Mouse (Mus musculus) CH12.LX (cell line): ENCODE measurements at regions not wholly inside any gene's neighbourhood (a gene's known extent, or its start where the extent isn't known, plus 50 kb on each side); places are given as distances from the start of the nearest gene placed in this dataset.

ENCODE experiments used
- DNase-seq: peaks from one replicate; pipeline ENCODE4 v3.0.0-alpha.2; 2013; ENCODE audit errors: extremely low read depth
- H3K27ac ChIP-seq: 2 replicates; pipeline ENCODE4 v1.5.1; 2012; ENCODE audit warnings: low read depth, mild to moderate bottlenecking, control low read depth, moderate library complexity; ENCODE audit not compliant: insufficient read depth
- H3K27me3 ChIP-seq: replicated peaks from 2 replicates; pipeline ENCODE3; 2012; ENCODE audit warnings: inconsistent platforms
- H3K36me3 ChIP-seq, 2 experiments: replicated peaks in 1 of 2; 2 replicates each; pipeline versions ENCODE3 to v1.6.1; 2012; ENCODE audit warnings: inconsistent platforms in 1 of 2, low read length in 1 of 2, mild to moderate bottlenecking in 1 of 2, mixed read lengths in 1 of 2, moderate library complexity in 1 of 2; ENCODE audit not compliant: control insufficient read depth in 1 of 2, insufficient read depth in 1 of 2
- H3K4me1 ChIP-seq, 2 experiments: 2 replicates each; pipeline ENCODE4 v1.6.1; 2012; ENCODE audit warnings: inconsistent platforms in 1 of 2, moderate library complexity in 1 of 2; ENCODE audit not compliant: insufficient read depth in 2 of 2, control insufficient read depth in 1 of 2
- H3K4me2 ChIP-seq: 2 replicates; pipeline ENCODE4 v1.6.1; 2012; ENCODE audit warnings: low read depth, mild to moderate bottlenecking, control low read depth; ENCODE audit not compliant: poor library complexity, insufficient read depth, severe bottlenecking
- H3K4me3 ChIP-seq, 3 experiments: fragments of 150-350 bp in 1 of 3; sonication (generic) in 1 of 3; replicated peaks in 1 of 3; 2 replicates each; pipeline versions ENCODE3 to v1.5.1; 2011 to 2012; ENCODE audit warnings: low read depth in 2 of 3, low read length in 2 of 3, mild to moderate bottlenecking in 2 of 3, moderate library complexity in 2 of 3, control low read depth in 1 of 3, improper control_type of control experiment in 1 of 3, inconsistent platforms in 1 of 3, mixed read lengths in 1 of 3; ENCODE audit not compliant: poor library complexity in 1 of 3
- H3K79me2 ChIP-seq: replicated peaks from 2 replicates; pipeline ENCODE4 v1.6.1; 2012; ENCODE audit warnings: mild to moderate bottlenecking, moderate library complexity; ENCODE audit not compliant: control insufficient read depth, poor library complexity, insufficient read depth, severe bottlenecking; ENCODE audit errors: extremely low read depth
- H3K9ac ChIP-seq: 2 replicates; pipeline ENCODE4 v1.6.1; 2012; ENCODE audit warnings: low read depth, mild to moderate bottlenecking, control low read depth, moderate library complexity; ENCODE audit not compliant: insufficient read depth
- H3K9me3 ChIP-seq: replicated peaks from 2 replicates; pipeline ENCODE3; 2012; ENCODE audit warnings: low read length, inconsistent platforms, mixed read lengths
- BHLHE40 ChIP-seq: IDR thresholded peaks from 2 replicates; pipeline ENCODE4 v1.6.1; 2011; ENCODE audit warnings: mild to moderate bottlenecking, low read depth, low read length, improper control_type of control experiment
- CHD2 ChIP-seq: IDR thresholded peaks from 2 replicates; pipeline ENCODE4 v1.6.1; 2011; ENCODE audit warnings: low read length, improper control_type of control experiment
- ETS1 ChIP-seq: conservative IDR thresholded peaks from 2 replicates; pipeline ENCODE4 v1.6.1; 2012; ENCODE audit warnings: low read depth, mild to moderate bottlenecking, inconsistent platforms, low read length, improper control_type of control experiment, moderate library complexity
- GABPA ChIP-seq: IDR thresholded peaks from 2 replicates; pipeline ENCODE4 v1.6.1; 2012; ENCODE audit warnings: low read depth, low read length, improper control_type of control experiment, inconsistent platforms; ENCODE audit not compliant: insufficient replicate concordance
- JUN ChIP-seq: IDR thresholded peaks from 2 replicates; pipeline ENCODE4 v1.6.1; 2011; ENCODE audit warnings: low read depth, mild to moderate bottlenecking, low read length, improper control_type of control experiment, moderate library complexity; ENCODE audit not compliant: insufficient read depth
- KAT2A ChIP-seq: IDR thresholded peaks from 2 replicates; pipeline ENCODE4 v1.6.1; 2012; ENCODE audit warnings: low read length, improper control_type of control experiment, inconsistent platforms; ENCODE audit not compliant: insufficient replicate concordance
- MAFK ChIP-seq: IDR thresholded peaks from 2 replicates; pipeline ENCODE4 v1.6.1; 2011; ENCODE audit warnings: low read length, improper control_type of control experiment; ENCODE audit not compliant: insufficient replicate concordance
- MXI1 ChIP-seq: IDR thresholded peaks from 2 replicates; pipeline ENCODE4 v1.6.1; 2011; ENCODE audit warnings: mild to moderate bottlenecking, low read depth, low read length, improper control_type of control experiment
- MYC ChIP-seq: IDR thresholded peaks from 2 replicates; pipeline ENCODE4 v1.6.1; 2011; ENCODE audit warnings: low read depth, mild to moderate bottlenecking, improper control_type of control experiment, low read length
- NRF1 ChIP-seq: IDR thresholded peaks from 2 replicates; pipeline ENCODE4 v1.6.1; 2014; ENCODE audit warnings: low read depth, mild to moderate bottlenecking, inconsistent platforms, low read length, improper control_type of control experiment, moderate library complexity
- POLR2A ChIP-seq: IDR thresholded peaks from 2 replicates; pipeline ENCODE4 v1.6.1; 2011; ENCODE audit warnings: low read depth, mild to moderate bottlenecking, improper control_type of control experiment, low read length
- RAD21 ChIP-seq: IDR thresholded peaks from 2 replicates; pipeline ENCODE4 v1.6.1; 2011; ENCODE audit warnings: low read depth, mild to moderate bottlenecking, low read length, improper control_type of control experiment, moderate library complexity
- RCOR1 ChIP-seq: conservative IDR thresholded peaks from 2 replicates; pipeline ENCODE4 v1.6.1; 2012; ENCODE audit warnings: low read depth, mild to moderate bottlenecking, inconsistent platforms, low read length, improper control_type of control experiment
- SIN3A ChIP-seq: IDR thresholded peaks from 2 replicates; pipeline ENCODE4 v1.6.1; 2012; ENCODE audit warnings: low read length, improper control_type of control experiment, inconsistent platforms
- SMC3 ChIP-seq: IDR thresholded peaks from 2 replicates; pipeline ENCODE4 v1.6.1; 2011; ENCODE audit warnings: low read depth, low read length, improper control_type of control experiment
- USF1 ChIP-seq: IDR thresholded peaks from 2 replicates; pipeline ENCODE4 v1.6.1; 2014; ENCODE audit warnings: low read depth, mild to moderate bottlenecking, inconsistent platforms, low read length, improper control_type of control experiment
- ZC3H11A ChIP-seq: IDR thresholded peaks from 2 replicates; pipeline ENCODE4 v1.6.1; 2012; ENCODE audit warnings: low read depth, mild to moderate bottlenecking, inconsistent platforms, low read length, improper control_type of control experiment
- ZMIZ1 ChIP-seq: IDR thresholded peaks from 2 replicates; pipeline ENCODE4 v1.6.1; 2012; ENCODE audit warnings: low read depth, mild to moderate bottlenecking, inconsistent platforms, low read length, improper control_type of control experiment
- ZNF384 ChIP-seq: IDR thresholded peaks from 2 replicates; pipeline ENCODE4 v1.6.1; 2012; ENCODE audit warnings: low read depth, low read length, improper control_type of control experiment, inconsistent platforms
- dilution Hi-C: fragments of 300-500 bp; cut with MboI; formaldehyde crosslinking; loops from 2 replicates; pipeline ENCODE4 v1.14.3; 2020; ENCODE audit warnings: low sequenced_read_pairs; ENCODE audit not compliant: extremely low pct_unique_long_range_greater_than_20kb, extremely low pct_ligation_motif_present
- in situ Hi-C: fragments of 300-500 bp; cut with MboI; formaldehyde crosslinking; loops from 3 replicates; pipeline ENCODE4 v1.14.3; 2019; ENCODE audit warnings: low sequenced_read_pairs, low pct_ligation_motif_present, low pct_unique_long_range_greater_than_20kb, mixed read lengths

- no peak overlapping the region for H3K4me2 ChIP-seq
- in situ Hi-C loops (no loop called here), dilution Hi-C loops (no loop called here)
- TF ChIP-seq JUN (no peak), MXI1 (no peak), RAD21 (no peak), ZNF384 (no peak), ETS1 (no peak)
- H3K27me3 ChIP-seq = no peaks in the 10 kb centered on the region
- DNase-seq = no peak
- no peak overlapping the region for H3K9ac ChIP-seq
- no peak overlapping the region for H3K27ac ChIP-seq
- H3K4me3 ChIP-seq = no peak overlapping the region
- H3K36me3 ChIP-seq = no peaks in the 10 kb centered on the region
- no peaks in the 10 kb centered on the region for H3K79me2 ChIP-seq
- peaks cover 2 to 7% of the 10 kb centered on the region in 2 experiments; a peak in 2 of 4 replicates for H3K4me1 ChIP-seq
- peaks cover 9% of the 10 kb centered on the region for H3K9me3 ChIP-seq
These were observed 60.1 kb upstream of the Sorl1 start for GRCm38 (mm10) chr9:42184104-42184635.

GRCm38 (mm10) chr9:42183448-42183847 lies 59.4 kb upstream of the Sorl1 start:
- no peak for DNase-seq
- Histone ChIP-seq H3K4me3 (no peak overlapping the region), H3K4me1 (peaks cover 0 to 7% of the 10 kb centered on the region in 2 experiments; a peak in 2 of 4 replicates), H3K27me3 (no peaks in the 10 kb centered on the region), H3K4me2 (no peak overlapping the region)
- no peak for TF ChIP-seq POLR2A
- TF ChIP-seq MYC = no peak
- no peak for TF ChIP-seq NRF1
- no peak for TF ChIP-seq KAT2A
- no peak for TF ChIP-seq GABPA
- no peak for TF ChIP-seq MXI1
- TF ChIP-seq MAFK = no peak
- no peak for TF ChIP-seq USF1
- TF ChIP-seq CHD2 = no peak
- TF ChIP-seq BHLHE40 = no peak
- TF ChIP-seq ZC3H11A = no peak
- no peak for TF ChIP-seq ZMIZ1
- TF ChIP-seq JUN = no peak
- no peak for TF ChIP-seq SMC3
- no peak for TF ChIP-seq RCOR1
- TF ChIP-seq SIN3A = no peak
- TF ChIP-seq, all 38 proteins: peak for 0
- peaks cover 9% of the 10 kb centered on the region for H3K9me3 ChIP-seq
- no peak overlapping the region for H3K27ac ChIP-seq
- in situ Hi-C loops = no loop called here
- no peaks in the 10 kb centered on the region for H3K79me2 ChIP-seq
- H3K9ac ChIP-seq = no peak overlapping the region
- no peaks in the 10 kb centered on the region for H3K36me3 ChIP-seq
- dilution Hi-C loops = no loop called here
